Mouse (Mus musculus) urinary bladder, postnatal 25 days (tissue): ENCODE data around the gene Tjp3.
A peak's percentile ranks its signal among the peaks of the same experiment; 100 is the strongest.

ENCODE experiments used
- DNase-seq: peaks from one replicate; pipeline ENCODE4 v3.0.0; 2022; ENCODE audit warnings: low spot score

Tjp3 gene

DNA sequence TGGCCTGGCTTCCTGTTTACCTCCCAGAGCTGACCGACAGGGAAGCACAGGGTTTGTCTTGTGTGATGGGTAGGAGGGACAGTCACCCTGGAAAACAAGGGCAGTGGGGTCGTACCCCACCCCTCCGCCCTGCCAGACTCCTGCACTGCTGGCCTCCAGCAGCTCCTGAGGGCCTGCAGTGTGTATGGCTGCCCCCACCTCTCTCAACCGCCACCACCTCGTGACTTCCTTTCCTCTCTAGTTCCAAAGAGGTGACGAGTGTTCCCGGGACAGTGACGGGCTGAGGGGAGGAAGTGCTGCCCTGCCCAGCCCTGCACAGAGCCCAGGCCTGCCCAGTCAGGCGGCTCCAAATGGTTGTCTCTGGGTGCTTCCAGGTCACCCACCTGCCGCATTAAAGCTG, 6.5 kb upstream of the Tjp3 start:
- no peak for DNase-seq

GRCm38 (mm10) chr10:81297246-81297645, 5.9 kb upstream of the Tjp3 start:
- DNase-seq: no peak

DNA sequence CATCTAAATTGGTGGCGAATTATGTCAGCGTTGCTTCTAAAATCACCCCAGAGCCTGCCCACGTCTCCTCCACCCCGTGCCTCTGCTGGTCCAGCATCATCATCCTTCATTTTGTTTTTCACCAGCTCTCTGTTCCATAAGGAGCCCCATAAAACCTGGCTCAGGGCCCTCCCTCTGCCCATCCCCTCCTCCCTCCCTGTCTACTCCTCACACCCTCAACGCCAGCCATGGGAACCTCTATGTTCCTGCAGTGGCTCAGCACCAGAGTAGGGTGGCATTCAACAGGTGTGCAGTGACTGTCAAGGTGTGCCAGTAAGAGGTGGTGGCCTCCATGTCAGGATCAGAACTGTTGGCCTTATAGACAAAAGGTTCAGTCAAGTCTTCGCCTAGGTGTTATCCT, 3.8 kb upstream of the Tjp3 start:
- no peak for DNase-seq

- no peak for DNase-seq
Measured at GRCm38 (mm10) chr10:81294442-81294841, 3.1 kb upstream of the Tjp3 start.

DNA sequence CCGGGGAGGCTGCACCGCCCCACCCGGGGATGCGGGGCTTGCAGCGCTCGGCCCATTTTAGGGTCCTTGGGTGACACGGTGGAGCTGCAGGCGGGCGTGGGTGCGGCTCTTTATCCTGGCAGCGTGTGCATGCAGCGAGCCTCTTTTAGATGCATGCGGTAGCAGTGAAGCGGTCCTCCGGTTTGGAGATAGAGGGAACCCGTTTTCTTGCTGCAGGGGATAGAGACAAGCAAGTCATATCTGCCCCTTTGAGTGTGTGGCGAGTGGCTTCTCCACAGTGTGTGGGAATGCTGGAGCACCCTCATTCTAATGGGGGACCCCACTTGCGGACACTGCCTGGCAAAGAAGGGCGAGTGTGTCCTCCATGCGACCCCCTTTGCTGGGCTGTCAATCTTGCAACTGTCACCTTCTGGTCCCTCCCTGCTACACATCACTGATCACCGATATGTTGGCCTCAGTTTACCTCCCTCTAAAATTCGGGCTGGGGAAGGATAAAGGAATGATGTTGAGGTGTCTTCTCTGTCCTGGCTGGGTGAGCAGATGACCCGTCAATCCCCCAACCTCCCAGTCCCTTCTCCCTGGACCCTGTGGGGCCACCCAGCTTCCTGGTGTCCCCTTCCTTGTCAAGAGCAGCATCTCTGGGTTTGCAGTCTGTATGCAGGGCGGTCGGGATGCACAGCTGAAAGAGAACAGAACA, 2.1 kb upstream of the Tjp3 start:
- no peak for DNase-seq

GRCm38 (mm10) chr10:81292554-81293333, 1.4 kb upstream of the Tjp3 start, which contains the start of gene Pip5k1c:
Gene Pip5k1c (plus strand): TSS chr10:81292963.
- DNase-seq: peak; percentile 96

DNA sequence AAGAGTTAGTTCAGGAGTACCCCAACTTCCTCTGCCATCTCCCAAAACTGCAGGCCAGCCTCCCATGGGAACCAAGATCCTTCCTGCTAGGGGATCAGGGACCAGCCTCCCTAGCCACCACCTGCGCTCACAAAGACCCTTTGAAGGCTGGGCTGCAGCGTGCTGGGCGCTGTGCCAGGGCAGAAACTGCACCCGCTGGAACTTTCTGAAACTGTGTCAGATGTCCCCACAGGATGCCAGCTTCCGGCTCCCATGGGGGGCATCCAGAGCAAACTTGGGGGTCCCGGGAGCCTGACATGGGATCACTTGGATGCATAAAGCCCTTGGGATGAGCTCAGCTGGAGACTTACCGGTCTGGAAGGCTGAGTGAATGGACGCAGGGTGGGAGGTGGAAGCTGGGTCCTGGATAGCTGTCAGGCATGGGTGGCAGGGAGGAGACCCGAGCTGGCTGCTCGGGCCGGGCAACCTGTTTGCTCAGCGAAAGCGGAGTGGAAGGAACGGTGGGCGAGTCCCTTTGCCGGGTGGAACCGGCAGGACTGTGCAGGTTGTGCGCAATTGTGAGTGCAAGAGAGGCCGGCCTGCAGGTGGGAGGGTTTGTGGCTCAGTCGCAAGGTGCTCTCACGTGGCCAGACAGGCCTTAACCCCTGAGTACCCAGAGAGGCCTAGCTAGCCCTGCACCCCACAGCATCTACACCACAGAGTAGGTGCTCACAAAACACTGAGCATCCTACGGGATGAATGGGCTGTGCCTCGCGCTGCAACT, 502 bp downstream of the Tjp3 start:
- DNase-seq: peak; percentile 45

- peak; percentile 52 for DNase-seq
Measured at GRCm38 (mm10) chr10:81289811-81290210, 1.6 kb downstream of the Tjp3 start.

DNA sequence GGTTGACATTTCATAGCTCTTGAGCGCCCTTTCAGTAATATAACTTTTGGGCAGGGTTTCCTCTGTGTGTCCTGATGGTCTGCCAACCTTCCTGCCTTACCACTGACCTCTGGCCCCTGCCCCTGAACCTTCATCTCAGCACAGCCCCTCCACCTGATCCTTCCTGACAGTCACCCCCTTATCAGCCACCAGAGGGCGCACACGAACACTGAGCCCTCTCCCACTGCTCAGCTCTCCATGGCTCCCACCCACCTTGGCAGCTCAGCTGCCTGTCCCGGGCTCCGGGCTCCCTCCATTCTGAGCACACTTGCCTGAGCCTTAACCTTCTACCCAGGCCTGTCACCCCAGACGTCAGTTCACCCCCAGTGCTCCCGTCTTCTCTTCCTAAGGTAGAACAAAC, 2.1 kb downstream of the Tjp3 start:
- DNase-seq: peak; percentile 62

GRCm38 (mm10) chr10:81288601-81289000, 2.8 kb downstream of the Tjp3 start:
- DNase-seq: no peak

DNA sequence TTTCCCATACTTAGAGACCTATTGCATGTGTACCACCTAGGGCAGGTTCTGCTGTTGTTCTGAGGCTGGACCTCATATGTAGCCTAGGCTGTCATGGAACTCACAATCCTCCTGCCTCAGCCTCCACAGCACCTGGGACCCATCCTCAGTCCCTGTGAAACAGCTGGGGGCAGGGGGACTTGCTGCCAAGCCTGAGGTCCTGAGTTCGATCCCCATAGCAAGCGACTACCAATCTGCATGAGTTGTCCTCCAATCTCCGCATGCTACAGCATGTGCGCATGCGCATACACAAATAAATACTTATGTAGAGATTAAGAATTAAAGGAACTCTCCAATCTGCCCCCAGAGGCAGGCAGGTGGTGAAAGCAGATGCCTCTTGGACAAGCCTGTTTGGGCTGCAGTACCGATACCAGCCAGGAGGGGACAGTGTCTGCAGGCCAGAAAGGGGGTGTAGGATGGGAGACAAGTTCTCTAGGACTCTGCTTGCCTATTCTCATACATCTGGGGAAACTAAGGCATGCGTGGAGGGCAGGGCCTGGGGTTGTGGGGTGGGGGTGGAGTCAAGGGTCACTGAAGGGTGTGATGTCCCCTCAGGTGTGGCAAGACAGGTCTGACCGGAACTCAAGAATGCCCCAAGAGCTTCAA, 3.7 kb downstream of the Tjp3 start:
- peak; percentile 63 for DNase-seq

GRCm38 (mm10) chr10:81286586-81286985, 4.8 kb downstream of the Tjp3 start:
- peak; percentile 56 for DNase-seq

GRCm38 (mm10) chr10:81285694-81286450, 5.5 kb downstream of the Tjp3 start:
- DNase-seq: peak; percentile 94

- no peak for DNase-seq
Measured at GRCm38 (mm10) chr10:81284719-81285118, 6.7 kb downstream of the Tjp3 start.

DNA sequence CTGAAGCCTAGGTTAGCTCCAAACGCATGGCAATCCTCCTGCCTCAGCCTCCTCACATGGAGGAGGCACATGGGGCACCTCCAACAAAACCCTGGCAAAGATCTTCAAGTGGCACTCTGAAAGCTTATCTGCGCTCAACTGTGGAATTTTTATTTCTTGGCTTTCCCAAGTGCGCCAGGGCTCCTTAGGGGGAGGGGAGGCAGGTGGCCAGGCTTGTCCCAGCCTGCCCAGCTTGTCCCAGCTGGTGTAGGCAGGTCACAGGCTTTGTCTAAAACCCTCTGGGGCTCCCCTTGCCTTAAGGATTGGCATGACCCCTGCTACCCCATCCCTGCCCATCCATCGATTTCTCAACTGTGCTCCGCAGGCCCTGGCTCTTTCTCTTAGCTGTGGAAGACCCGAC, 7.2 kb downstream of the Tjp3 start:
- DNase-seq: no peak

DNA sequence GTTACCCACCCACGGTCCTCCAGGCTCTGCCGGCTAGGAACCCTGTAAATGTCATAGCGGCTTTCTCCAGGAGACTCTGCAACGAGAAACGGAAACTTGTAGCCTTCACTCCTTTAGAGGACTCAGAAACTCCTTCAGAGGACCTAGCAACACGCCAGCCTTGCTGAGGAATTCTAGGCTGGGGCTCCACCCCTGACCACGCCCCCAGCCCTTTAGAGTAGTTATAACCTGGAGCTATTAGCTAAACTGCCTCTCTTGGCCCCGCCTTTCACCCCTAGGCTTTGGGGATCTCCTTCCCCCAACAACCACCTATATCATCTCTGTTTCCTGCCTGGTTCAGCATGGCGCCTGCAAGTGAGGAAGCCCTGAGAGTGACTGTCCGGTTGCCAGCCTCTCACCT, 11.9 kb downstream of the Tjp3 start:
- DNase-seq: no peak

- DNase-seq: no peak
Measured at GRCm38 (mm10) chr10:81277676-81278075, 13.7 kb downstream of the Tjp3 start.

DNA sequence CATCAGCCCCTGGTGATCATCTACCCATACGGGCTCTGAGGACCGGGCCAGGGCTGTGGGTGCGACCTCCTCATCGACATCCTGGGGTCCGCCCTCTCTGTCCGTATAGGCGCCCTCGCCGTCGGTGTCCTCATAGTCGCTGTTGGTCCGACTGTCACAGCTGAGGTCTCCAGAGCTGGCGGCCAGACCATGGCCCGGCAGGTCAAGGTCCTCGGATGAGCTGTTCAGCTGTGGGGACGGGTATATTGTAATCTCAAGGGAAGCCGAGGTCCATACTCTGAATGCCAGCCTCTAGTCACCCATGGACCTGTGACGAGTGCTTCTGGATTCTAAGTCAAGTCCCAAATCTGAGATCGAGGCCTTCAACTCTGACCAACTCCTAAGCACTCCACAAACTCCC, 17.5 kb downstream of the Tjp3 start:
- no peak for DNase-seq

- no peak for DNase-seq
Measured at GRCm38 (mm10) chr10:81272356-81272755, 19.0 kb downstream of the Tjp3 start.

GRCm38 (mm10) chr10:81268643-81269412, 22.6 kb downstream of the Tjp3 start:
- DNase-seq: no peak

DNA sequence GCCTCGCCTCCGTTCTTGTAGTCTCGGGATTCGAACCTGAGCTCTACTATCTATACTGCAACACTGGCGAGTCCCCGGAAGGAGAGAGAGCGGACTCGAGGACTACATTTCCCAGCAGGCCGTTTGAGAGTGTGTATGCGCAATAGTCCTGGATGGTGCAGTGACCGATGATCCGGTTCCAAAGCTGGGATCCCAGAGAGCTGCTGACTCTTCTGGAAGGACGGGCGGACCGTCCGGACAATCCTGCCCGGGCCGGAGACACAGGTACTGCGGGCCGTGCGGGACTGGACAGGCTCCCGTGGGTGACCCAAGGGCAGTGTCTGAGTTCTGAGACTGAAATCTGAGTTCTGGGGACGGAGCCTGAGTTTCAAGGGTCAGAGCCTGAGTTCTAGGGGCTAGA, 23.3 kb downstream of the Tjp3 start:
- peak; percentile 72 for DNase-seq
